Mouse (Mus musculus) bone marrow, adult 2 months (tissue): ENCODE results near the gene Mapk6. TPM values are rescaled to one million over a fixed set of nuclear protein-coding genes. Genes with fewer than 3 reads are reported as not detected.

Experiments used
- H3K27ac ChIP-seq: fragments of 200-500 bp; 2 replicates; pipeline ENCODE4 v1.5.1; 2012; ENCODE audit warnings: low read depth, mild to moderate bottlenecking, control low read depth, inconsistent platforms, low read length; ENCODE audit not compliant: control insufficient read depth, poor library complexity, insufficient read depth
- H3K4me1 ChIP-seq: fragments of 200-500 bp; 2 replicates; pipeline ENCODE4 v1.6.1; 2011; ENCODE audit warnings: low read length; ENCODE audit not compliant: control insufficient read depth, insufficient read depth
- H3K4me3 ChIP-seq: fragments of 200-500 bp; replicated peaks from 2 replicates; pipeline ENCODE3; 2011; ENCODE audit warnings: mild to moderate bottlenecking, low read depth, low read length, control low read depth; ENCODE audit not compliant: control insufficient read depth
- CTCF ChIP-seq: fragments of 200-500 bp; IDR thresholded peaks from 2 replicates; pipeline ENCODE4 v1.5.1; 2011; ENCODE audit warnings: low read length, control low read depth; ENCODE audit not compliant: control insufficient read depth, insufficient read depth
- POLR2A ChIP-seq: fragments of 200-500 bp; IDR thresholded peaks from 2 replicates; pipeline ENCODE4 v1.6.1; 2011; ENCODE audit warnings: low read depth, mild to moderate bottlenecking, control low read depth, low read length, borderline replicate concordance; ENCODE audit not compliant: control insufficient read depth
- WGBS: fragments of 180-500 bp; shearing (Covaris S2); methylation state at CpG from one replicate; pipeline ENCODE4 v1.1.7; 2018; 5-methylcytosine and 5-hydroxymethylcytosine counted together
- polyA plus RNA-seq: library from polyadenylated mRNA; stranded (reverse); fragments of >200 nt; gene quantifications from 2 replicates; pipeline ENCODE4 v1.2.4, GENCODE M21; 2011; ENCODE audit warnings: low replicate concordance; ENCODE audit not compliant: missing spikeins, insufficient read depth, insufficient read length

Gene Mapk6
- polyA plus RNA-seq, 1 experiment: 36.8 TPM

GRCm38 (mm10) chr9:75437653-75438385 is 28.0 kb upstream of the Mapk6 start:
- Histone ChIP-seq H3K4me3 (no peak overlapping the region), H3K27ac (no peak overlapping the region), H3K4me1 (peaks cover 2% of the 10 kb centered on the region; the same call in 1 of the 2 replicates)
- TF ChIP-seq POLR2A (no peak), CTCF (0 out of 2 replicates have a peak, but pooled peaks have one; percentile 12)
- WGBS: 48% methylated on average over 6 of the region's 6 CpGs

- WGBS: 2% methylated on average over 12 of the region's 12 CpGs
- H3K27ac ChIP-seq: no peak overlapping the region
- H3K4me1 ChIP-seq: peaks cover 2% of the 10 kb centered on the region
- H3K4me3 ChIP-seq: peak overlapping the region; percentile 0
- TF ChIP-seq CTCF: no peak
- TF ChIP-seq POLR2A: no peak
Observed at GRCm38 (mm10) chr9:75435918-75436317, 26.1 kb upstream of the Mapk6 start.

- Histone ChIP-seq H3K4me1 (peaks cover 2% of the 10 kb centered on the region), H3K27ac (no peak overlapping the region), H3K4me3 (no peak overlapping the region)
- WGBS: 83% methylated on average over 4 of the region's 4 CpGs
- no peak for TF ChIP-seq CTCF
- TF ChIP-seq POLR2A: no peak
Observed at GRCm38 (mm10) chr9:75435291-75435690, 25.5 kb upstream of the Mapk6 start.

GRCm38 (mm10) chr9:75434872-75435271 is 25.1 kb upstream of the Mapk6 start:
- Histone ChIP-seq H3K4me3 (no peak overlapping the region), H3K27ac (no peak overlapping the region), H3K4me1 (peaks cover 2% of the 10 kb centered on the region)
- WGBS: 38% methylated on average over 6 of the region's 6 CpGs
- TF ChIP-seq CTCF (no peak), POLR2A (no peak)

- WGBS: 2% methylated on average over 7 of the region's 7 CpGs
- Histone ChIP-seq H3K4me3 (no peak overlapping the region), H3K27ac (peak overlapping the region; percentile 56; the same call in 1 of the 2 replicates), H3K4me1 (peaks cover 2% of the 10 kb centered on the region)
- TF ChIP-seq CTCF (no peak), POLR2A (no peak)
Observed at GRCm38 (mm10) chr9:75434172-75434793, 24.5 kb upstream of the Mapk6 start.

GRCm38 (mm10) chr9:75432694-75433093 is 22.9 kb upstream of the Mapk6 start:
- no peak for TF ChIP-seq POLR2A
- H3K4me3 ChIP-seq: no peak overlapping the region
- 34% methylated on average over 3 of the region's 3 CpGs for WGBS
- H3K4me1 ChIP-seq: peaks cover 2% of the 10 kb centered on the region
- no peak overlapping the region for H3K27ac ChIP-seq

GRCm38 (mm10) chr9:75430822-75431621 is 21.2 kb upstream of the Mapk6 start:
- Histone ChIP-seq H3K4me1 (peaks cover 2% of the 10 kb centered on the region), H3K4me3 (no peak overlapping the region), H3K27ac (no peak overlapping the region)
- TF ChIP-seq POLR2A (no peak), CTCF (no peak)
- 52% methylated on average over 16 of the region's 16 CpGs for WGBS

GRCm38 (mm10) chr9:75429657-75430056 is 19.9 kb upstream of the Mapk6 start:
- Histone ChIP-seq H3K4me1 (no peaks in the 10 kb centered on the region; the same call in none of the 2 replicates), H3K4me3 (no peak overlapping the region), H3K27ac (no peak overlapping the region)
- no peak for TF ChIP-seq POLR2A
- no peak for TF ChIP-seq CTCF
- 66% methylated on average over 1 of the region's 1 CpGs for WGBS
